17 mouse cellular contexts compared by ENCODE assay signal in genomic region chr14:46945903-46946490, GRCm38 (mm10).
DNase-seq lines count a peak whose midpoint lies in the region; ATAC-seq and TF ChIP-seq lines count a peak whose summit lies in the region.
"Had no signal": no experiment of that assay in that cellular context is flagged by ENCODE, and none has a peak within 500 bp of the region (broad histone marks: within the 10 kb centered on the region; RNA-seq: fewer than 3 reads in every experiment).

No protein-coding gene starts in this region.

- H3K4me1 ChIP-seq in heart, embryonic 14.5 days (ENCODE audit: control insufficient read depth in 2 of 2, insufficient read depth in 2 of 2, low read length in 2 of 2): peaks cover 31 to 67% of the 10 kb centered on the region in 2 experiments
- H3K4me1 ChIP-seq in midbrain, embryonic 14.5 days (ENCODE audit: control insufficient read depth, insufficient read depth, low read length): peaks cover 20% of the 10 kb centered on the region; the same call in 1 of the 2 replicates
- peaks cover 13% of the 10 kb centered on the region for H3K4me1 ChIP-seq in midbrain, embryonic 15.5 days

- WGBS in heart, embryonic 14.5 days: 42% methylated on average over 10 of the region's 10 CpGs
- WGBS in midbrain, embryonic 14.5 days: 79% methylated on average over 10 of the region's 10 CpGs
- WGBS in midbrain, embryonic 15.5 days: 71% methylated on average over 10 of the region's 10 CpGs

- no peaks in the 10 kb centered on the region for H3K36me3 ChIP-seq in heart, embryonic 14.5 days (ENCODE audit: control insufficient read depth, insufficient read depth, low read length)
- no peaks in the 10 kb centered on the region for H3K36me3 ChIP-seq in midbrain, embryonic 14.5 days (ENCODE audit: control insufficient read depth, insufficient read depth, low read length)
- no peaks in the 10 kb centered on the region for H3K36me3 ChIP-seq in midbrain, embryonic 15.5 days (replicated peaks)
- H3K36me3 ChIP-seq: hindbrain, embryonic 15.5 days; liver, embryonic 12.5 days; midbrain, embryonic 12.5 days had no signal

- H3K9me3 ChIP-seq in heart, embryonic 14.5 days (ENCODE audit: control insufficient read depth, low read length): no peaks in the 10 kb centered on the region
- H3K9me3 ChIP-seq in midbrain, embryonic 14.5 days (ENCODE audit: control insufficient read depth, low read length): no peaks in the 10 kb centered on the region
- H3K9me3 ChIP-seq in midbrain, embryonic 15.5 days: no peaks in the 10 kb centered on the region
- H3K9me3 ChIP-seq: hindbrain, embryonic 15.5 days; liver, embryonic 12.5 days; midbrain, embryonic 12.5 days had no signal

- intact Hi-C loops in gastrocnemius, adult 2 months (cut with DNase I): no loop called here
- intact Hi-C loops in heart, postnatal 14 days (cut with DNase I): no loop called here

- no peak for DNase-seq in gastrocnemius, adult 2 months
- DNase-seq in gastrocnemius, postnatal 10 days: no peak
- no peak for DNase-seq in heart, postnatal 14 days
- peak; percentile 25 for DNase-seq in midbrain, embryonic 14.5 days
- DNase-seq in spleen, postnatal 4 days (ENCODE audit: low spot score in 2 of 2): no peak
- DNase-seq: adrenal gland, postnatal 25 days; cerebellum, adult 9-10 months; gastrocnemius, postnatal 14 days; kidney, adult 2 months; lung, adult 18-20 months had no signal

- no peaks in the 10 kb centered on the region for H3K27me3 ChIP-seq in heart, embryonic 14.5 days (ENCODE audit: control insufficient read depth, insufficient read depth, low read length)
- no peaks in the 10 kb centered on the region for H3K27me3 ChIP-seq in midbrain, embryonic 14.5 days (ENCODE audit: control insufficient read depth, insufficient read depth, low read length)
- no peaks in the 10 kb centered on the region for H3K27me3 ChIP-seq in midbrain, embryonic 15.5 days (replicated peaks)
- H3K27me3 ChIP-seq: hindbrain, embryonic 15.5 days; liver, embryonic 12.5 days; midbrain, embryonic 12.5 days had no signal

- peak overlapping the region; percentile 6; the same call in 1 of the 2 replicates for H3K9ac ChIP-seq in heart, embryonic 14.5 days (ENCODE audit: low read length)
- no peak overlapping the region for H3K9ac ChIP-seq in midbrain, embryonic 14.5 days (replicated peaks; ENCODE audit: low read length)
- H3K9ac ChIP-seq in midbrain, embryonic 15.5 days: no peak overlapping the region
- H3K9ac ChIP-seq: hindbrain, embryonic 15.5 days; liver, embryonic 12.5 days; midbrain, embryonic 12.5 days had no signal

- H3K27ac ChIP-seq in gastrocnemius, adult 2 months: peak overlapping the region; percentile 12; the same call in 1 of the 2 replicates
- peak overlapping the region; percentile 6 to 46; a peak in 3 of 4 replicates for H3K27ac ChIP-seq in heart, embryonic 14.5 days (replicated peaks in 1 of 2; ENCODE audit: control insufficient read depth in 1 of 2, insufficient read depth in 1 of 2, low read depth in 2 of 2, low read length in 2 of 2)
- H3K27ac ChIP-seq in midbrain, embryonic 14.5 days (replicated peaks; ENCODE audit: low read depth, low read length): no peak overlapping the region
- no peak overlapping the region for H3K27ac ChIP-seq in midbrain, embryonic 15.5 days
- H3K27ac ChIP-seq: hindbrain, embryonic 15.5 days; kidney, postnatal 0 days; liver, embryonic 12.5 days; midbrain, embryonic 12.5 days; stomach, postnatal 0 days had no signal

- peak overlapping the region; percentile 17; the same call in 1 of the 2 replicates for H3K4me2 ChIP-seq in heart, embryonic 14.5 days (ENCODE audit: low read length)
- H3K4me2 ChIP-seq in midbrain, embryonic 14.5 days (ENCODE audit: low read length): no peak overlapping the region
- no peak overlapping the region for H3K4me2 ChIP-seq in midbrain, embryonic 15.5 days
- H3K4me2 ChIP-seq: hindbrain, embryonic 15.5 days; liver, embryonic 12.5 days; midbrain, embryonic 12.5 days had no signal

- no peak overlapping the region for H3K4me3 ChIP-seq in gastrocnemius, adult 2 months
- H3K4me3 ChIP-seq in heart, embryonic 14.5 days (ENCODE audit: control insufficient read depth in 1 of 2, insufficient read depth in 1 of 2, low read depth in 1 of 2, low read length in 2 of 2): no peak overlapping the region
- no peak overlapping the region for H3K4me3 ChIP-seq in midbrain, embryonic 14.5 days (replicated peaks; ENCODE audit: low read depth, low read length)
- H3K4me3 ChIP-seq in midbrain, embryonic 15.5 days: no peak overlapping the region
- H3K4me3 ChIP-seq: hindbrain, embryonic 15.5 days; liver, embryonic 12.5 days; midbrain, embryonic 12.5 days had no signal

- ATAC-seq in heart, embryonic 14.5 days (ENCODE audit: insufficient number of reproducible peaks, insufficient read depth, low FRiP score, low read depth): no peak
- no peak for ATAC-seq in midbrain, embryonic 14.5 days (ENCODE audit: low FRiP score, low TSS enrichment)
- no peak for ATAC-seq in midbrain, embryonic 15.5 days (replicated peaks)
- ATAC-seq: liver, embryonic 12.5 days had no signal

- TF ChIP-seq CTCF in gastrocnemius, adult 2 months (IDR thresholded peaks at IDR 0.05): no peak

Comparison
In these comparisons a context has a peak if more than half of its experiments do, and no peak if none do; other contexts are left out.
1. H3K27ac ChIP-seq: peak in gastrocnemius, adult 2 months (single experiment) and heart, embryonic 14.5 days (2 of 2); none in midbrain, embryonic 14.5 days (single experiment) and midbrain, embryonic 15.5 days (single experiment).